Mouse (Mus musculus) E14TG2a.4 (cell line): ENCODE measurements around the gene Slc9a3.

ENCODE experiments used
- CTCF ChIP-seq: conservative IDR thresholded peaks from 2 replicates; pipeline ENCODE4 v1.5.1; 2014; ENCODE audit warnings: low read length
- NANOG ChIP-seq: IDR thresholded peaks from 2 replicates; pipeline ENCODE4 v1.6.1; 2014; ENCODE audit warnings: borderline replicate concordance, low read length, mixed read lengths
- POU5F1 ChIP-seq: IDR thresholded peaks from 2 replicates; pipeline ENCODE4 v1.6.1; 2014; ENCODE audit warnings: low read length, borderline replicate concordance

- TF ChIP-seq CTCF: no peak
- no peak for TF ChIP-seq POU5F1
- no peak for TF ChIP-seq NANOG
Observed at GRCm38 (mm10) chr13:74112593-74112992, 8.7 kb upstream of the Slc9a3 start.
